Mouse (Mus musculus) MEL (cell line): ENCODE results near the gene Gm47289. TPM values are rescaled to one million over a fixed set of nuclear protein-coding genes. Genes with fewer than 3 reads are reported as not detected.
A peak's percentile ranks its signal among the peaks of the same experiment; 100 is the strongest.

ENCODE experiments used
- DNase-seq: peaks from one replicate; pipeline ENCODE4 v3.0.0; 2011; ENCODE audit warnings: low read depth, low spot score
- H3K27ac ChIP-seq: 2 replicates; pipeline ENCODE4 v1.5.1; 2012; ENCODE audit warnings: low read depth, mild to moderate bottlenecking, control low read depth, low read length, moderate library complexity; ENCODE audit not compliant: control insufficient read depth
- H3K27me3 ChIP-seq, 2 experiments: fragments of 150-350 bp in 1 of 2; sonication (generic) in 1 of 2; 2 replicates each; pipeline ENCODE4 v1.6.1; 2012; ENCODE audit warnings: low read length in 2 of 2, mild to moderate bottlenecking in 2 of 2, improper control_type of control experiment in 1 of 2, moderate library complexity in 1 of 2; ENCODE audit not compliant: insufficient read depth in 2 of 2, control insufficient read depth in 1 of 2
- H3K36me3 ChIP-seq, 2 experiments: 2 replicates each; pipeline ENCODE4 v1.6.1; 2012 to 2014; ENCODE audit warnings: low read length in 2 of 2, improper control_type of control experiment in 1 of 2, inconsistent platforms in 1 of 2, mild to moderate bottlenecking in 1 of 2; ENCODE audit not compliant: insufficient read depth in 2 of 2, control insufficient read depth in 1 of 2
- H3K4me1 ChIP-seq, 2 experiments: fragments of 150-350 bp in 1 of 2; sonication (generic) in 1 of 2; 2 replicates each; pipeline ENCODE4 v1.6.1; 2012; ENCODE audit warnings: low read length in 2 of 2, improper control_type of control experiment in 1 of 2, mild to moderate bottlenecking in 1 of 2; ENCODE audit not compliant: insufficient read depth in 2 of 2, control insufficient read depth in 1 of 2
- H3K4me3 ChIP-seq, 2 experiments: fragments of 150-350 bp in 1 of 2; sonication (generic) in 1 of 2; 2 replicates each; pipeline ENCODE4 v1.5.1; 2012; ENCODE audit warnings: low read depth in 2 of 2, low read length in 2 of 2, mild to moderate bottlenecking in 2 of 2, moderate library complexity in 2 of 2, control low read depth in 1 of 2, improper control_type of control experiment in 1 of 2; ENCODE audit not compliant: control insufficient read depth in 1 of 2, insufficient read depth in 1 of 2
- H3K79me2 ChIP-seq: 2 replicates; pipeline ENCODE4 v1.6.1; 2012; ENCODE audit warnings: mild to moderate bottlenecking, low read length, moderate library complexity; ENCODE audit not compliant: control insufficient read depth, poor library complexity, insufficient read depth
- H3K9ac ChIP-seq: 2 replicates; pipeline ENCODE4 v1.6.1; 2012; ENCODE audit warnings: low read depth, mild to moderate bottlenecking, control low read depth, low read length, moderate library complexity; ENCODE audit not compliant: control insufficient read depth, poor library complexity, severe bottlenecking
- H3K9me3 ChIP-seq: fragments of 150-350 bp; sonication (generic); replicated peaks from 2 replicates; pipeline ENCODE4 v1.6.1; 2012; ENCODE audit warnings: mild to moderate bottlenecking, low read length, improper control_type of control experiment, moderate library complexity; ENCODE audit not compliant: insufficient read depth
- BHLHE40 ChIP-seq: IDR thresholded peaks from 2 replicates; pipeline ENCODE4 v1.6.1; 2012; ENCODE audit warnings: low read depth, mild to moderate bottlenecking, inconsistent platforms, low read length, improper control_type of control experiment, borderline replicate concordance
- E2F4 ChIP-seq: IDR thresholded peaks from 2 replicates; pipeline ENCODE4 v1.6.1; 2011; ENCODE audit warnings: low read depth, low read length, improper control_type of control experiment, borderline replicate concordance
- ETS1 ChIP-seq: IDR thresholded peaks from 2 replicates; pipeline ENCODE4 v1.6.1; 2012; ENCODE audit warnings: low read depth, mild to moderate bottlenecking, inconsistent platforms, low read length, improper control_type of control experiment, moderate library complexity
- GABPA ChIP-seq: IDR thresholded peaks from 2 replicates; pipeline ENCODE4 v1.6.1; 2012; ENCODE audit warnings: low read depth, mild to moderate bottlenecking, inconsistent platforms, low read length, improper control_type of control experiment, moderate library complexity
- GATA1 ChIP-seq: IDR thresholded peaks from 2 replicates; pipeline ENCODE4 v1.6.1; 2011; ENCODE audit warnings: low read depth, low read length, improper control_type of control experiment
- HCFC1 ChIP-seq: IDR thresholded peaks from 2 replicates; pipeline ENCODE4 v1.6.1; 2012; ENCODE audit warnings: low read depth, mild to moderate bottlenecking, inconsistent platforms, low read length, improper control_type of control experiment, moderate library complexity
- MAZ ChIP-seq: IDR thresholded peaks from 2 replicates; pipeline ENCODE4 v1.6.1; 2012; ENCODE audit warnings: low read depth, mild to moderate bottlenecking, inconsistent platforms, low read length, improper control_type of control experiment
- MEF2A ChIP-seq: IDR thresholded peaks from 2 replicates; pipeline ENCODE4 v1.6.1; 2014; ENCODE audit warnings: low read depth, mild to moderate bottlenecking, inconsistent platforms, low read length, improper control_type of control experiment; ENCODE audit not compliant: poor library complexity, insufficient replicate concordance, severe bottlenecking; ENCODE audit errors: extremely low read depth
- MXI1 ChIP-seq: IDR thresholded peaks from 2 replicates; pipeline ENCODE4 v1.6.1; 2011; ENCODE audit warnings: mild to moderate bottlenecking, low read depth, low read length, improper control_type of control experiment
- MYB ChIP-seq: IDR thresholded peaks from 2 replicates; pipeline ENCODE4 v1.6.1; 2011; ENCODE audit warnings: mild to moderate bottlenecking, low read depth, low read length, improper control_type of control experiment
- NELFE ChIP-seq: IDR thresholded peaks from 2 replicates; pipeline ENCODE4 v1.6.1; 2011; ENCODE audit warnings: low read depth, low read length, improper control_type of control experiment
- POLR2AphosphoS2 ChIP-seq: IDR thresholded peaks from 2 replicates; pipeline ENCODE4 v1.6.1; 2011; ENCODE audit warnings: low read length, improper control_type of control experiment
- POLR2AphosphoS5 ChIP-seq: IDR thresholded peaks from 2 replicates; pipeline ENCODE4 v1.6.1; 2012; ENCODE audit warnings: low read depth, borderline replicate concordance, mild to moderate bottlenecking, inconsistent platforms, low read length, moderate library complexity, mixed read lengths
- RAD21 ChIP-seq: IDR thresholded peaks from 2 replicates; pipeline ENCODE4 v1.6.1; 2011; ENCODE audit warnings: mild to moderate bottlenecking, low read depth, low read length, improper control_type of control experiment
- RCOR1 ChIP-seq: IDR thresholded peaks from 2 replicates; pipeline ENCODE4 v1.6.1; 2012; ENCODE audit warnings: low read depth, mild to moderate bottlenecking, inconsistent platforms, low read length, improper control_type of control experiment
- SIN3A ChIP-seq: IDR thresholded peaks from 2 replicates; pipeline ENCODE4 v1.6.1; 2012; ENCODE audit warnings: low read length, improper control_type of control experiment, inconsistent platforms
- SMC3 ChIP-seq: IDR thresholded peaks from 2 replicates; pipeline ENCODE4 v1.6.1; 2011; ENCODE audit warnings: low read depth, low read length, improper control_type of control experiment
- TCF12 ChIP-seq: IDR thresholded peaks from 2 replicates; pipeline ENCODE4 v1.6.1; 2014; ENCODE audit warnings: low read depth, mild to moderate bottlenecking, inconsistent platforms, low read length, improper control_type of control experiment, moderate library complexity
- UBTF ChIP-seq: IDR thresholded peaks from 2 replicates; pipeline ENCODE4 v1.6.1; 2012; ENCODE audit warnings: low read depth, mild to moderate bottlenecking, inconsistent platforms, low read length, improper control_type of control experiment, moderate library complexity, borderline replicate concordance; ENCODE audit not compliant: insufficient read depth
- USF1 ChIP-seq: IDR thresholded peaks from 2 replicates; pipeline ENCODE4 v1.6.1; 2014; ENCODE audit warnings: low read depth, mild to moderate bottlenecking, inconsistent platforms, low read length, improper control_type of control experiment, moderate library complexity
- USF2 ChIP-seq, 2 experiments: IDR thresholded peaks; 2 replicates each; pipeline ENCODE4 v1.6.1; 2011 to 2012; ENCODE audit warnings: improper control_type of control experiment in 2 of 2, low read length in 2 of 2, borderline replicate concordance in 1 of 2, inconsistent platforms in 1 of 2, low read depth in 1 of 2, mild to moderate bottlenecking in 1 of 2; ENCODE audit not compliant: insufficient read depth in 1 of 2
- ZKSCAN1 ChIP-seq: IDR thresholded peaks from 2 replicates; pipeline ENCODE4 v1.6.1; 2012; ENCODE audit warnings: low read depth, mild to moderate bottlenecking, inconsistent platforms, low read length, improper control_type of control experiment, moderate library complexity
- ZNF384 ChIP-seq: IDR thresholded peaks from 2 replicates; pipeline ENCODE4 v1.6.1; 2012; ENCODE audit warnings: low read depth, mild to moderate bottlenecking, inconsistent platforms, low read length, improper control_type of control experiment
- polyA plus RNA-seq, 2 experiments: library from polyadenylated mRNA; stranded (reverse) in 1 of 2; unstranded in 1 of 2; fragments of >175 nt in 1 of 2; fragments of >200 nt in 1 of 2; gene quantifications; 2 replicates each; pipeline versions ENCODE4 v1.2.1 to v1.2.4; 2012; ENCODE audit warnings: low replicate concordance in 2 of 2, low read depth in 1 of 2; ENCODE audit not compliant: insufficient read length in 2 of 2, insufficient read depth in 1 of 2, missing spikeins in 1 of 2
- total RNA-seq: library from RNA; depleted of rRNA; stranded (reverse); fragments of 300-350 nt; gene quantifications from 2 replicates; pipeline ENCODE4 v1.2.3, GENCODE M21; 2012

Gene Gm47289
- total and polyA plus RNA-seq, 3 experiments = not detected

DNA sequence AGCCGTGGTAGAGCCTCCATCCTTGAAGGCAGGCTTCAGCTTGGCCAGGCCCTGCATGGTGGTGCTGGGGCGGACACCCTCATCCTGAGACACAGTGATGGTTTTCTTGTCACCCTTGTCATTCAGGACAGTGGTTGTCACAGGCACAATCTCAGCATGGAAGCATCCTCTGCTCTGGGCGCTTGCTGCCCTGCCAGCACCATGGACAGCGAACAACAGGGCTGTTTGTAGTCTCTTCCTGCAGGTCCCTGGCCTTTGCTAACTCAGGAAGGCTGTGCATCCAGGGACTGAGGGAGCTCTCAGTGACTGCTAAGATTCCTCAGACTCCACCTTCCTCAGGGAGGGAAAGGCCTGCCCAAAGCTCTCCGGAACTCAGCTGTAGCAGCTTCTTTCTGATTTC, 9.4 kb upstream of the Gm47289 start:
- Histone ChIP-seq H3K9me3 (no peaks in the 10 kb centered on the region), H3K36me3 (no peaks in the 10 kb centered on the region), H3K27ac (no peak overlapping the region), H3K4me3 (no peak overlapping the region), H3K4me1 (no peaks in the 10 kb centered on the region), H3K9ac (no peak overlapping the region), H3K27me3 (no peaks in the 10 kb centered on the region; a peak in 1 of 4 replicates), H3K79me2 (no peaks in the 10 kb centered on the region)
- peak; percentile 58 for TF ChIP-seq MXI1
- TF ChIP-seq RAD21 = no peak
- TF ChIP-seq NELFE = no peak
- TF ChIP-seq HCFC1 = no peak
- TF ChIP-seq GATA1 = no peak
- no peak for TF ChIP-seq POLR2AphosphoS2
- no peak for TF ChIP-seq GABPA
- no peak for TF ChIP-seq POLR2AphosphoS5
- no peak for TF ChIP-seq BHLHE40
- no peak for TF ChIP-seq ETS1
- TF ChIP-seq ZKSCAN1 = no peak
- TF ChIP-seq SMC3 = peak; percentile 20; the same call in 1 of the 2 replicates
- TF ChIP-seq SIN3A = peak; percentile 62
- no peak for TF ChIP-seq E2F4
- no peak for TF ChIP-seq MAZ
- TF ChIP-seq USF1 = no peak
- no peak for TF ChIP-seq ZNF384
- no peak for TF ChIP-seq TCF12
- TF ChIP-seq MYB = no peak
- TF ChIP-seq UBTF = no peak
- no peak for TF ChIP-seq RCOR1
- TF ChIP-seq USF2 (IDR thresholded peaks at IDR 0.05; ENCODE audit: borderline replicate concordance in 1 of 2, insufficient read depth in 1 of 2, low read depth in 1 of 2, low read length in 2 of 2) = no peak
- peak; percentile 71 for DNase-seq

DNA sequence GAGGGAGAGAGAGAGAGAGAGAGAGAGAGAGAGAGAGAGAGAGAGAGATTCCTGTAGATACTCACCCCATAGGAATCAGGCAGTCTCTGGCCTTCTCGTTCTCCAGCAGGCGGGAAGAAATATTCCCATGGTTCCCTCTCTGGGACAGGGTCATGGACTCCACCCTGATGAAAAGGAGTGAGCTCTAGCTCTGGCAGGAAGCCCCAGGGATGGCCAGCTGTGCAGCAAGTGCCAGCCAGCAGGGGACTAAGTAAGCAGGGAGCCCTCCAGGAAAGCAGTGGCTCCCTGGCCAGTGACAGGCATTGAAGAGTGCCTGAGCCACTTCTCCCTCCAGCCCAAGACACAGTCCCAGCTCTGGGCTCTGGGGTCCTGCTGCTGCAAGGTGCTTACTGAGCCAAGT, 7.2 kb upstream of the Gm47289 start:
- Histone ChIP-seq H3K27me3 (peaks cover 0 to 1% of the 10 kb centered on the region in 2 experiments; a peak in 1 of 4 replicates), H3K9me3 (no peaks in the 10 kb centered on the region), H3K4me1 (no peaks in the 10 kb centered on the region), H3K9ac (no peak overlapping the region), H3K36me3 (no peaks in the 10 kb centered on the region), H3K4me3 (no peak overlapping the region), H3K79me2 (no peaks in the 10 kb centered on the region), H3K27ac (no peak overlapping the region)
- TF ChIP-seq TCF12 (no peak), MEF2A (no peak)
- DNase-seq = no peak
